ENCODE assay signal across 25 mouse cellular contexts in the genomic region with DNA sequence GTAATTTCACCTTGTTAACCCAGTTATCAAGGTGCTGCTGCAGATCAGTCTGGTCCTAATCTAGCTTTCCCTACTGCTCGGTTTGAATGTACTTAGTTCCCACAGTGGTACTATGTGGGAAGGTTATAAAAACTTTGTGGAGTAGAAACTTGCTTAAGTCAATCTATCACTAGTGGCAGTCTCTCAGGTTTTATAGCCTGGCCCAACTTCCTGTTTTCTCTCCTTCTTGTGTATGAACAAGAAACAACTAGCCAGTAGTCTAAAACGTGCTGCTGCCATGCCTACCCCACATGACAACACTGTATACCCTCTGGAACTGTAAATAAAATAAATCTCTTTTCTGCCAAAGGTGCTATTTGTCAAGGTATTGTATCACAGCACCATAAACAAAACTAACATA. TPM values are rescaled to one million over a fixed set of nuclear protein-coding genes. Genes with fewer than 3 reads are reported as not detected.
A peak's percentile ranks its signal among the peaks of the same experiment; 100 is the strongest.
DNase-seq lines count a peak whose midpoint lies in the region; ATAC-seq lines count a peak whose summit lies in the region.
"Had no signal": no experiment of that assay in that cellular context is flagged by ENCODE, and none has a peak within 500 bp of the region (broad histone marks: within the 10 kb centered on the region; RNA-seq: fewer than 3 reads in every experiment).

No protein-coding gene starts in this region.

- no peak overlapping the region for H3K4me3 ChIP-seq in embryonic facial prominence, embryonic 10.5 days
- H3K4me3 ChIP-seq: forebrain, embryonic 10.5 days; forebrain, embryonic 13.5 days; hindbrain, embryonic 10.5 days; hindbrain, embryonic 13.5 days; intestine, embryonic 15.5 days had no signal

- intact Hi-C loops in left cerebral cortex, postnatal 14 days (cut with DNase I) = no loop called here

- ATAC-seq in hematopoietic stem cell, adult 5-6 weeks (replicated peaks in 1 of 2; ENCODE audit: insufficient read depth in 1 of 2, low FRiP score in 2 of 2, low TSS enrichment in 1 of 2, low read depth in 1 of 2, poor library complexity in 2 of 2, severe bottlenecking in 2 of 2) = peak; percentile 53 to 69
- 0 out of 2 replicates have a peak, but pooled peaks have one; percentile 33 for ATAC-seq in neutrophil, adult 5-6 weeks (ENCODE audit: extremely low read depth, insufficient number of reproducible peaks, low FRiP score, poor library complexity, severe bottlenecking)
- ATAC-seq: forebrain, embryonic 13.5 days; forebrain, embryonic 16.5 days; hindbrain, embryonic 16.5 days; intestine, embryonic 15.5 days had no signal

- no peaks in the 10 kb centered on the region for H3K4me1 ChIP-seq in embryonic facial prominence, embryonic 10.5 days
- H3K4me1 ChIP-seq: forebrain, embryonic 10.5 days; forebrain, embryonic 13.5 days; hindbrain, embryonic 10.5 days; hindbrain, embryonic 13.5 days; intestine, embryonic 15.5 days had no signal

- no peak overlapping the region for H3K27ac ChIP-seq in embryonic facial prominence, embryonic 10.5 days (replicated peaks)
- H3K27ac ChIP-seq: forebrain, embryonic 10.5 days; forebrain, embryonic 13.5 days; hindbrain, embryonic 10.5 days; hindbrain, embryonic 13.5 days; intestine, embryonic 15.5 days had no signal

- H3K9me3 ChIP-seq in embryonic facial prominence, embryonic 10.5 days = peaks cover 5% of the 10 kb centered on the region; the same call in 1 of the 2 replicates
- H3K9me3 ChIP-seq: forebrain, embryonic 13.5 days; hindbrain, embryonic 13.5 days; intestine, embryonic 15.5 days had no signal

- 87% methylated on average over 2 of the region's 2 CpGs for WGBS in embryonic facial prominence, embryonic 10.5 days

- H3K27me3 ChIP-seq in embryonic facial prominence, embryonic 10.5 days (replicated peaks; ENCODE audit: low read depth, poor library complexity, severe bottlenecking) = no peaks in the 10 kb centered on the region
- H3K27me3 ChIP-seq: CH12.LX; forebrain, embryonic 13.5 days; hindbrain, embryonic 13.5 days; intestine, embryonic 15.5 days had no signal

- H3K36me3 ChIP-seq in embryonic facial prominence, embryonic 10.5 days (replicated peaks) = peaks cover 12% of the 10 kb centered on the region
- H3K36me3 ChIP-seq: hindbrain, embryonic 13.5 days had no signal

- peak; percentile 34 to 36 for DNase-seq in B cell, adult 2 months
- peak; percentile 59 for DNase-seq in MEL-GATA-1-ER (ENCODE audit: extremely low read depth, low read depth)
- no peak for DNase-seq in left cerebral cortex, postnatal 14 days (ENCODE audit: low spot score in 2 of 2)
- DNase-seq in embryonic facial prominence, embryonic 10.5 days (ENCODE audit: low spot score) = no peak
- DNase-seq in cerebellum, adult 11 months = no peak
- no peak for DNase-seq in adipocyte (ENCODE audit: low spot score)
- DNase-seq: adrenal gland, adult 8-10 months; adrenal gland, postnatal 25 days; cerebellum, adult 18-20 months; cerebellum, adult 9-10 months; cerebellum, postnatal 25 days; embryo, embryonic 11 days; gastrocnemius, postnatal 10 days; gastrocnemius, postnatal 36 days; heart, adult 11 months had no signal

RNA-seq across cellular contexts. Expression of gene Cdk13, which starts 25.0 kb away (rescaled TPM):
- total RNA-seq in hematopoietic stem cell, adult 5-6 weeks (2017) = 74.7 and 107 TPM in 2 replicates
- total RNA-seq in neutrophil, adult 5-6 weeks (2017) = 195 and 196 TPM in 2 replicates
- total RNA-seq in left cerebral cortex, postnatal 14 days (2021) = 10 to 100 TPM; 49.5 to 51.1 TPM
- polyA plus RNA-seq in embryonic facial prominence, embryonic 10.5 days (2016; fragmentation: Nextera tagmentation; extraction: Ambion mirVana) = 12.7 and 14.0 TPM in 2 replicates

Comparison
In these comparisons a context has a peak if more than half of its experiments do, and no peak if none do; other contexts are left out.
1. DNase-seq: peak in B cell, adult 2 months (2 of 2) and MEL-GATA-1-ER (single experiment); none in left cerebral cortex, postnatal 14 days (0 of 2), embryonic facial prominence, embryonic 10.5 days (single experiment), cerebellum, adult 11 months (single experiment) and adipocyte (single experiment).